Mouse (Mus musculus) cerebellum, postnatal 4 days (tissue): ENCODE results near the gene Slc6a4.

ENCODE experiments used
- DNase-seq, 2 experiments: peaks; one replicate each; pipeline ENCODE4 v3.0.0; 2022; ENCODE audit warnings: low spot score in 2 of 2, mixed read lengths in 1 of 2

The Slc6a4 gene

GRCm38 (mm10) chr11:76997916-76998704, at the start of gene Slc6a4:
Gene Slc6a4, plus strand, starts transcription at chr11:76998603.
- DNase-seq, result no peak

GRCm38 (mm10) chr11:76953536-76953935, 44.9 kb upstream of the Slc6a4 start:
- DNase-seq, result no peak

GRCm38 (mm10) chr11:76965703-76966102, 32.7 kb upstream of the Slc6a4 start:
- no peak for DNase-seq

GRCm38 (mm10) chr11:76970328-76970727, 28.1 kb upstream of the Slc6a4 start:
- DNase-seq, result no peak

GRCm38 (mm10) chr11:76974680-76975319, 23.6 kb upstream of the Slc6a4 start:
- DNase-seq, result no peak

- DNase-seq, result no peak
These were observed 16.7 kb upstream of the Slc6a4 start for GRCm38 (mm10) chr11:76981570-76982141.

- no peak for DNase-seq
These were observed 16.0 kb upstream of the Slc6a4 start for GRCm38 (mm10) chr11:76982415-76982814.

- no peak for DNase-seq
These were observed 14.8 kb upstream of the Slc6a4 start for GRCm38 (mm10) chr11:76983641-76984040.

- no peak for DNase-seq
These were observed 14.2 kb upstream of the Slc6a4 start for GRCm38 (mm10) chr11:76984173-76984572.

GRCm38 (mm10) chr11:76990839-76991238, 7.6 kb upstream of the Slc6a4 start:
- no peak for DNase-seq

GRCm38 (mm10) chr11:76992886-76993285, 5.5 kb upstream of the Slc6a4 start:
- no peak for DNase-seq

- DNase-seq, result no peak
These were observed 2.3 kb upstream of the Slc6a4 start for GRCm38 (mm10) chr11:76995966-76996672.

- peak; percentile 66 to 77 for DNase-seq
These were observed 1.1 kb upstream of the Slc6a4 start for GRCm38 (mm10) chr11:76997305-76997704.

GRCm38 (mm10) chr11:76998705-76999226, 363 bp downstream of the Slc6a4 start:
- no peak for DNase-seq

- DNase-seq, result no peak
These were observed 2.3 kb downstream of the Slc6a4 start for GRCm38 (mm10) chr11:77000741-77001140.

- DNase-seq, result no peak
These were observed 4.0 kb downstream of the Slc6a4 start for GRCm38 (mm10) chr11:77002361-77002760.

GRCm38 (mm10) chr11:77005881-77006280, 7.5 kb downstream of the Slc6a4 start:
- no peak for DNase-seq

- DNase-seq, result no peak
These were observed 8.2 kb downstream of the Slc6a4 start for GRCm38 (mm10) chr11:77006616-77007015.

GRCm38 (mm10) chr11:77009069-77010025, 10.9 kb downstream of the Slc6a4 start:
- no peak for DNase-seq

- no peak for DNase-seq
These were observed 12.5 kb downstream of the Slc6a4 start for GRCm38 (mm10) chr11:77010762-77011475.
